Mouse (Mus musculus) embryonic fibroblast, embryonic 13.5 days (primary cell): ENCODE measurements around the gene Gpcpd1.

Experiments
- CTCF ChIP-seq: IDR thresholded peaks from 2 replicates; pipeline ENCODE4 v1.5.1; 2011; ENCODE audit warnings: mild to moderate bottlenecking, control low read depth, low read length, moderate library complexity, borderline replicate concordance; ENCODE audit not compliant: insufficient read depth
- POLR2A ChIP-seq: IDR thresholded peaks from 2 replicates; pipeline ENCODE4 v1.6.1; 2011; ENCODE audit warnings: low read depth, mild to moderate bottlenecking, control low read depth, low read length, moderate library complexity

- TF ChIP-seq POLR2A (no peak), CTCF (no peak)
Measured at GRCm38 (mm10) chr2:132526894-132527532, 60.5 kb downstream of the Gpcpd1 start.
